Mouse (Mus musculus): ENCODE measurements around the gene Hecw2.

DNA sequence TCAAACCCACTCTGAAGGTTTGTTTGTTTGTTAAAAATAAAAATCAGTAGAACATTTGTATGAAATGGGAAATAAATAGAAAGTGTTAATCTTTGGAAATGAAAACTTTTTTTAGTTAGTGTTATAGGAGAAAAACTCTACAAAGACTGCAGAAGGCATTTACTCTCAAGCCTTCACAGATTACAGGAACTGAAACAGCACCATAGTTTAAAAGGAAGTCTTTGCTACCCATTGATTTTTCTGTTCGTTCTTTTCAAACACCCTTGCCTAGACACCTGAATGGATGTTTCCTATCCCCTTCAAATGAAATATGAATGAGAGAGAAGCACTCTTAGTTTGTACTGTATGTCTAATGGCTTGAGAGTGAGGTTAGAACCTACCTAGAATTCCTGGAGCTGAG lies 126.7 kb downstream of the Hecw2 start:
- TF ChIP-seq CTCF (IDR thresholded peaks at IDR 0.05; ENCODE audit: low read depth) (no peak), EP300 (IDR thresholded peaks at IDR 0.05; ENCODE audit: low read depth) (no peak)

All from liver, embryonic 14.5 days (tissue).